Mouse (Mus musculus): ENCODE results near the gene Cwc22.
"Not testable (repeated sequence)": the region's sequence is repeated elsewhere in the genome, so short reads cannot be mapped to it uniquely, and the experiment has no call there.

Cwc22 gene

GRCm38 (mm10) chr2:77898436-77898835 lies 47.7 kb downstream of the Cwc22 start:
- no peak for DNase-seq (ENCODE audit: extremely low read depth, low read depth, low spot score)

- DNase-seq (ENCODE audit: extremely low read depth, low read depth, low spot score): no peak
These were observed 48.2 kb downstream of the Cwc22 start for GRCm38 (mm10) chr2:77897988-77898387.

GRCm38 (mm10) chr2:77897558-77897899 lies 48.6 kb downstream of the Cwc22 start:
- DNase-seq (ENCODE audit: extremely low read depth, low read depth, low spot score): no peak

- no peak for DNase-seq (ENCODE audit: extremely low read depth, low read depth, low spot score)
These were observed 49.2 kb downstream of the Cwc22 start for GRCm38 (mm10) chr2:77896843-77897557.

GRCm38 (mm10) chr2:77895906-77896570 lies 50.1 kb downstream of the Cwc22 start:
- not testable (repeated sequence) for DNase-seq (ENCODE audit: extremely low read depth, low read depth, low spot score)

GRCm38 (mm10) chr2:77894896-77895295 lies 51.3 kb downstream of the Cwc22 start:
- DNase-seq (ENCODE audit: extremely low read depth, low read depth, low spot score): no peak

- DNase-seq (ENCODE audit: extremely low read depth, low read depth, low spot score): no peak
These were observed 52.7 kb downstream of the Cwc22 start for GRCm38 (mm10) chr2:77893505-77893904.

GRCm38 (mm10) chr2:77892573-77892972 lies 53.6 kb downstream of the Cwc22 start:
- no peak for DNase-seq (ENCODE audit: extremely low read depth, low read depth, low spot score)

GRCm38 (mm10) chr2:77890836-77891438 lies 55.2 kb downstream of the Cwc22 start:
- peak; percentile 28 for DNase-seq (ENCODE audit: extremely low read depth, low read depth, low spot score)

GRCm38 (mm10) chr2:77889949-77890348 lies 56.2 kb downstream of the Cwc22 start:
- DNase-seq (ENCODE audit: extremely low read depth, low read depth, low spot score): no peak

- no peak for DNase-seq (ENCODE audit: extremely low read depth, low read depth, low spot score)
These were observed 56.8 kb downstream of the Cwc22 start for GRCm38 (mm10) chr2:77889401-77889800.

GRCm38 (mm10) chr2:77888826-77889225 lies 57.3 kb downstream of the Cwc22 start:
- DNase-seq (ENCODE audit: extremely low read depth, low read depth, low spot score): no peak

GRCm38 (mm10) chr2:77888056-77888455 lies 58.1 kb downstream of the Cwc22 start:
- no peak for DNase-seq (ENCODE audit: extremely low read depth, low read depth, low spot score)

GRCm38 (mm10) chr2:77887166-77887565 lies 59.0 kb downstream of the Cwc22 start:
- DNase-seq (ENCODE audit: extremely low read depth, low read depth, low spot score): no peak

GRCm38 (mm10) chr2:77885491-77886130 lies 60.6 kb downstream of the Cwc22 start:
- no peak for DNase-seq (ENCODE audit: extremely low read depth, low read depth, low spot score)

GRCm38 (mm10) chr2:77885036-77885435 lies 61.1 kb downstream of the Cwc22 start:
- no peak for DNase-seq (ENCODE audit: extremely low read depth, low read depth, low spot score)

GRCm38 (mm10) chr2:77884491-77884890 lies 61.7 kb downstream of the Cwc22 start:
- DNase-seq (ENCODE audit: extremely low read depth, low read depth, low spot score): no peak

- no peak for DNase-seq (ENCODE audit: extremely low read depth, low read depth, low spot score)
These were observed 63.2 kb downstream of the Cwc22 start for GRCm38 (mm10) chr2:77882961-77883360.

GRCm38 (mm10) chr2:77881301-77882199 lies 64.6 kb downstream of the Cwc22 start:
- DNase-seq (ENCODE audit: extremely low read depth, low read depth, low spot score): no peak

- no peak for DNase-seq (ENCODE audit: extremely low read depth, low read depth, low spot score)
These were observed 65.8 kb downstream of the Cwc22 start for GRCm38 (mm10) chr2:77880351-77880750.

GRCm38 (mm10) chr2:77879736-77880135 lies 66.4 kb downstream of the Cwc22 start:
- DNase-seq (ENCODE audit: extremely low read depth, low read depth, low spot score): no peak
